Mouse (Mus musculus) lung, adult 2 months (tissue): ENCODE data around the gene Macrod2.

Source experiments
- CTCF ChIP-seq: fragments of 200-500 bp; IDR thresholded peaks from 2 replicates; pipeline ENCODE4 v1.5.1; 2011; ENCODE audit warnings: mild to moderate bottlenecking, low read length, control low read depth; ENCODE audit not compliant: insufficient read depth
- POLR2A ChIP-seq: fragments of 200-500 bp; IDR thresholded peaks from 2 replicates; pipeline ENCODE4 v1.6.1; 2011; ENCODE audit warnings: low read depth, mild to moderate bottlenecking, control low read depth, low read length, borderline replicate concordance; ENCODE audit errors: extremely low read depth

DNA sequence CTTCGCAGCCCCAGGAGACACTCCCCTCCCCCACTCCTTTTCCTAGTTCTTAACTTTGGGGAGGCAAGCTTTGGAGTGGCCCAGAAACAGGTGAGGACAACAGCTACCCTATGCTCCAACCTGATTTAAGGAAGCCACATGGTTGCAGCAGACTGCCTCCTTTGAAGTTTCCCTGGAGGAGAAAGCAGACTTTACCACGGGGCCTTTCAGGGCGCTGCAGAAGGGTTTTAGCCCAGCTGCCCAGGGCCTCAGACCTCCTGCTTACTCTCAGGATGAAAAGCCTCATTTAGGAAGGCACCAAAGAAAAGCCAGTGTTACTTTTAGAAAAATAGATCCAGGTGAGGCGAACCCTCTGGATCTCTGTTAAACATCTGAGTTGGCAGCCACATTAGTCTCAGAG, 1333.9 kb downstream of the Macrod2 start:
- no peak for TF ChIP-seq POLR2A
- TF ChIP-seq CTCF: no peak
